Mouse (Mus musculus): ENCODE results near the gene Trpm4.

The Trpm4 gene

GRCm38 (mm10) chr7:45343543-45343942 lies 10.0 kb upstream of the Trpm4 start:
- DNase-seq: no peak

GRCm38 (mm10) chr7:45342081-45342480 lies 8.5 kb upstream of the Trpm4 start:
- no peak for DNase-seq

- DNase-seq: peak in 1 of 2 experiments; percentile 36
These were observed 7.7 kb upstream of the Trpm4 start for GRCm38 (mm10) chr7:45341303-45341702.

- DNase-seq: no peak
These were observed 7.1 kb upstream of the Trpm4 start for GRCm38 (mm10) chr7:45340669-45341068.

GRCm38 (mm10) chr7:45340066-45340442 lies 6.5 kb upstream of the Trpm4 start:
- DNase-seq: no peak

- DNase-seq: peak in 1 of 2 experiments; percentile 18
These were observed 6.0 kb upstream of the Trpm4 start for GRCm38 (mm10) chr7:45339410-45340065.

- DNase-seq: peak in 1 of 2 experiments; percentile 20
These were observed 4.8 kb upstream of the Trpm4 start for GRCm38 (mm10) chr7:45338161-45338911.

GRCm38 (mm10) chr7:45337469-45337868 lies 3.9 kb upstream of the Trpm4 start:
- no peak for DNase-seq

- no peak for DNase-seq
These were observed 2.7 kb upstream of the Trpm4 start for GRCm38 (mm10) chr7:45336319-45336718.

GRCm38 (mm10) chr7:45335056-45335455 lies 1.5 kb upstream of the Trpm4 start, which contains the start of gene Hrc:
Hrc (plus strand) TSS chr7:45335290.
- no peak for DNase-seq

- no peak for DNase-seq
These were observed 1.0 kb upstream of the Trpm4 start for GRCm38 (mm10) chr7:45334605-45335004.

- DNase-seq: peak; percentile 46 to 59
These were observed 725 bp downstream of the Trpm4 start for GRCm38 (mm10) chr7:45332685-45333425.

- no peak for DNase-seq
These were observed 2.1 kb downstream of the Trpm4 start for GRCm38 (mm10) chr7:45331502-45331901.

GRCm38 (mm10) chr7:45328841-45329475 lies 4.6 kb downstream of the Trpm4 start:
- no peak for DNase-seq

GRCm38 (mm10) chr7:45325800-45326199 lies 7.8 kb downstream of the Trpm4 start:
- DNase-seq: no peak

- DNase-seq: no peak
These were observed 10.5 kb downstream of the Trpm4 start for GRCm38 (mm10) chr7:45323069-45323468.

GRCm38 (mm10) chr7:45322245-45322644 lies 11.3 kb downstream of the Trpm4 start:
- no peak for DNase-seq

- no peak for DNase-seq
These were observed 17.0 kb downstream of the Trpm4 start for GRCm38 (mm10) chr7:45316536-45316935.

GRCm38 (mm10) chr7:45315182-45315701 lies 18.3 kb downstream of the Trpm4 start:
- DNase-seq: no peak

GRCm38 (mm10) chr7:45313495-45313894 lies 20.1 kb downstream of the Trpm4 start:
- DNase-seq: no peak

GRCm38 (mm10) chr7:45312686-45313453 lies 20.7 kb downstream of the Trpm4 start:
- no peak for DNase-seq

- DNase-seq: no peak
These were observed 21.6 kb downstream of the Trpm4 start for GRCm38 (mm10) chr7:45312023-45312422.
